In genomic region chr1:60599013-60599701, GRCm38 (mm10) we compare ENCODE assay signal across 13 mouse cellular contexts. TPM values are rescaled to one million over a fixed set of nuclear protein-coding genes. Genes with fewer than 3 reads are reported as not detected.
DNase-seq lines count a peak whose midpoint lies in the region; ATAC-seq and TF ChIP-seq lines count a peak whose summit lies in the region.
"Had no signal": no experiment of that assay in that cellular context is flagged by ENCODE, and none has a peak within 500 bp of the region (broad histone marks: within the 10 kb centered on the region; RNA-seq: fewer than 3 reads in every experiment).

No protein-coding gene starts in this region.

- 38% methylated on average over 6 of the region's 6 CpGs for WGBS in lung, postnatal 0 days
- WGBS in midbrain, postnatal 0 days: 92% methylated on average over 6 of the region's 6 CpGs

- no peak overlapping the region for H3K27ac ChIP-seq in lung, postnatal 0 days (ENCODE audit: low read length)
- no peak overlapping the region for H3K27ac ChIP-seq in midbrain, postnatal 0 days (ENCODE audit: low read depth, low read length)
- H3K27ac ChIP-seq: hindbrain, embryonic 12.5 days had no signal

- H3K9me3 ChIP-seq in lung, postnatal 0 days (ENCODE audit: low read length): no peaks in the 10 kb centered on the region
- no peaks in the 10 kb centered on the region for H3K9me3 ChIP-seq in midbrain, postnatal 0 days (ENCODE audit: low read length)
- H3K9me3 ChIP-seq: hindbrain, embryonic 12.5 days had no signal

- H3K4me1 ChIP-seq in lung, postnatal 0 days (ENCODE audit: insufficient read depth, low read depth, low read length): peaks cover 7% of the 10 kb centered on the region; the same call in 1 of the 2 replicates
- no peaks in the 10 kb centered on the region for H3K4me1 ChIP-seq in midbrain, postnatal 0 days (ENCODE audit: insufficient read depth, low read length)

- peak; percentile 37; the same call in 1 of the 2 replicates for TF ChIP-seq EP300 in lung, postnatal 0 days (IDR thresholded peaks at IDR 0.05)

- no peak overlapping the region for H3K4me3 ChIP-seq in lung, postnatal 0 days (ENCODE audit: low read depth, low read length)
- H3K4me3 ChIP-seq in midbrain, postnatal 0 days (ENCODE audit: low read depth, low read length): no peak overlapping the region
- H3K4me3 ChIP-seq: hindbrain, embryonic 12.5 days had no signal

- H3K36me3 ChIP-seq in lung, postnatal 0 days (ENCODE audit: insufficient read depth, low read length): no peaks in the 10 kb centered on the region
- no peaks in the 10 kb centered on the region for H3K36me3 ChIP-seq in midbrain, postnatal 0 days (ENCODE audit: insufficient read depth, low read length)
- H3K36me3 ChIP-seq: hindbrain, embryonic 12.5 days had no signal

- H3K9ac ChIP-seq in lung, postnatal 0 days (replicated peaks; ENCODE audit: low read depth): no peak overlapping the region
- no peak overlapping the region for H3K9ac ChIP-seq in midbrain, postnatal 0 days (replicated peaks; ENCODE audit: low read length, poor library complexity, severe bottlenecking)
- H3K9ac ChIP-seq: hindbrain, embryonic 12.5 days had no signal

- peak; percentile 71 for ATAC-seq in lung, postnatal 0 days
- no peak for ATAC-seq in midbrain, postnatal 0 days (ENCODE audit: low FRiP score)

- no peaks in the 10 kb centered on the region for H3K27me3 ChIP-seq in lung, postnatal 0 days (replicated peaks; ENCODE audit: insufficient read depth, low read length)
- H3K27me3 ChIP-seq in midbrain, postnatal 0 days (ENCODE audit: insufficient read depth, low read length): no peaks in the 10 kb centered on the region
- H3K27me3 ChIP-seq: hindbrain, embryonic 12.5 days had no signal

- TF ChIP-seq CTCF in lung, postnatal 0 days (IDR thresholded peaks at IDR 0.05): no peak
- TF ChIP-seq CTCF in midbrain, postnatal 0 days (IDR thresholded peaks at IDR 0.05): no peak

- DNase-seq in adrenal gland, adult (ENCODE audit: inconsistent age in 2 of 2, low spot score in 1 of 2): peak; percentile 74 to 91
- DNase-seq in adrenal gland, postnatal 4 days (ENCODE audit: low spot score in 2 of 2): no peak
- DNase-seq in adipocyte (ENCODE audit: low spot score): peak; percentile 78
- DNase-seq in cerebellum, postnatal 36 days: peak; percentile 29 to 32
- peak; percentile 67 for DNase-seq in lung, postnatal 0 days (ENCODE audit: low spot score)
- DNase-seq in midbrain, postnatal 0 days (ENCODE audit: low spot score): no peak
- no peak for DNase-seq in spleen, adult 18-20 months
- DNase-seq in layer of hippocampus, adult 9-10 months (ENCODE audit: low spot score): no peak
- DNase-seq: gastrocnemius, postnatal 14 days; kidney, postnatal 4 days; retina, postnatal 1 day; thymus, postnatal 36 days had no signal

- no peak overlapping the region for H3K4me2 ChIP-seq in lung, postnatal 0 days (replicated peaks; ENCODE audit: low read depth, low read length)
- H3K4me2 ChIP-seq in midbrain, postnatal 0 days (ENCODE audit: low read depth, low read length, poor library complexity, severe bottlenecking): no peak overlapping the region
- H3K4me2 ChIP-seq: hindbrain, embryonic 12.5 days had no signal

RNA-seq across cellular contexts. Expression of gene Raph1, which starts 32.3 kb away (rescaled TPM):
- total RNA-seq in adrenal gland, postnatal 4 days (2021): 10 to 100 TPM; 73.6 to 75.3 TPM
- polyA plus RNA-seq in lung, postnatal 0 days (2015; fragmentation: Nextera tagmentation; extraction: Ambion mirVana): 23.6 and 32.6 TPM in 2 replicates
- 40.3 and 48.0 TPM in 2 replicates for total RNA-seq in midbrain, postnatal 0 days (2014; rRNA removed)
- polyA plus RNA-seq in midbrain, postnatal 0 days (2015; fragmentation: Nextera tagmentation; extraction: Ambion mirVana): 12.9 and 15.6 TPM in 2 replicates

Comparison
In these comparisons a context has a peak if more than half of its experiments do, and no peak if none do; other contexts are left out.
1. DNase-seq: peak in adrenal gland, adult (2 of 2), adipocyte (single experiment), cerebellum, postnatal 36 days (2 of 2) and lung, postnatal 0 days (single experiment); none in adrenal gland, postnatal 4 days (0 of 2), midbrain, postnatal 0 days (single experiment), spleen, adult 18-20 months (0 of 2) and layer of hippocampus, adult 9-10 months (single experiment).